Comparison of ENCODE assay signal across 16 mouse cellular contexts in the genomic region with DNA sequence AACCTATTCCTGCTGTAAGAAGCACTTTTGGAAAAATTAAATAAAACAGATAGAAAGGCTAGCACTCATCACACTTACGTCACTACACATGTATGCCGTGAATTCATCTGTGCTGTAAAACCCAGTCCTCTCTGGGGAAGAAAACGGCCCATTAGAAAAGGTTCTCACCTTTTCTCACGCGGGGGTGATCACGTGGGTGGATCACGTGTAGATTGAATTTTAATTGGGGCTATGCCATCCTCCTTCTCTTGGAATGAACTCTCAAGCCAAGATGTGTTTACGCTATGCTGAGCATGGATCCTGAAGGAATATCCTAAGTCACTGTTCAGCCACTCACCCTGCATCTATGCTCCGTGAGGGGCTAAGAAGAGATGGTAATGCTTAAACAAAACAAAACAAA.
"Had no signal": no experiment of that assay in that cellular context is flagged by ENCODE, and none has a peak within 500 bp of the region (broad histone marks: within the 10 kb centered on the region; RNA-seq: fewer than 3 reads in every experiment).

No protein-coding gene starts in this region.

- H3K4me2 ChIP-seq: limb, embryonic 13.5 days; liver, embryonic 13.5 days; midbrain, embryonic 12.5 days; midbrain, embryonic 15.5 days; neural tube, embryonic 13.5 days had no signal

- H3K4me1 ChIP-seq: midbrain, embryonic 12.5 days; midbrain, embryonic 15.5 days; neural tube, embryonic 13.5 days had no signal

- H3K4me3 ChIP-seq: limb, embryonic 13.5 days; liver, embryonic 13.5 days; midbrain, embryonic 12.5 days; midbrain, embryonic 15.5 days; myocyte; neural tube, embryonic 13.5 days had no signal

- H3K27ac ChIP-seq: kidney, postnatal 0 days; limb, embryonic 13.5 days; liver, embryonic 13.5 days; midbrain, embryonic 12.5 days; midbrain, embryonic 15.5 days; neural tube, embryonic 13.5 days had no signal

- DNase-seq: left cerebral cortex, postnatal 4 days; liver, embryonic 13.5 days; lung, adult 2 months; lung, postnatal 14 days; lung, postnatal 4 days; retina, postnatal 1 day; right cerebral cortex, postnatal 25 days; thymus, adult 18-20 months; thymus, postnatal 36 days had no signal

- H3K9me3 ChIP-seq: liver, embryonic 13.5 days; midbrain, embryonic 15.5 days had no signal

- H3K27me3 ChIP-seq: limb, embryonic 13.5 days; liver, embryonic 13.5 days; midbrain, embryonic 12.5 days; midbrain, embryonic 15.5 days; neural tube, embryonic 13.5 days had no signal

- ATAC-seq: intestine, embryonic 16.5 days; midbrain, embryonic 15.5 days had no signal

- H3K36me3 ChIP-seq: limb, embryonic 13.5 days; liver, embryonic 13.5 days; midbrain, embryonic 12.5 days; midbrain, embryonic 15.5 days; neural tube, embryonic 13.5 days had no signal

- H3K9ac ChIP-seq: limb, embryonic 13.5 days; liver, embryonic 13.5 days; midbrain, embryonic 12.5 days; midbrain, embryonic 15.5 days; neural tube, embryonic 13.5 days had no signal
